Mouse (Mus musculus): ENCODE measurements around the gene Otulin.

Gene Otulin

GRCm38 (mm10) chr15:27580771-27581170, 49.7 kb downstream of the Otulin start:
- DNase-seq (ENCODE audit: inconsistent ontology term), result no peak

DNA sequence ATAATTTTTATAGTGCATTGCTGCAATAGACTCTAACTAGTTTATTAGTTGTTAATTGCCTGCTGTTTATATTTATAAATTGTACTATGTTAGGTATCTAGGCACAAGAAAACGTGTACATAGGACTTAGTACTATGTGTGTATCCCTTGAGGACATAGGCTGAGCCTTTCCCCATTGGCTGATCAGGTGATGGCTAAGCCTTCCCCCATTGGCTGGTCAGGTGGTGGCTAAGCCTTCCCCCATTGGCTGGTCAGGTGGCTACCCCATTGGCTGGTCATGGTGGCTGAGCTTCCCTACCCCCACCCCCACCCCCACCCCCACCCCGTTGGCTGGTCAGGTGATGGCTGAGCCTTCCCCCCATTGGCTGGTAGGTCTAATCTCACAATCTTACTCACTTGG, 50.6 kb downstream of the Otulin start:
- DNase-seq (ENCODE audit: inconsistent ontology term), result no peak

- DNase-seq (ENCODE audit: inconsistent ontology term), result no peak
These were observed 51.6 kb downstream of the Otulin start for GRCm38 (mm10) chr15:27578918-27579317.

DNA sequence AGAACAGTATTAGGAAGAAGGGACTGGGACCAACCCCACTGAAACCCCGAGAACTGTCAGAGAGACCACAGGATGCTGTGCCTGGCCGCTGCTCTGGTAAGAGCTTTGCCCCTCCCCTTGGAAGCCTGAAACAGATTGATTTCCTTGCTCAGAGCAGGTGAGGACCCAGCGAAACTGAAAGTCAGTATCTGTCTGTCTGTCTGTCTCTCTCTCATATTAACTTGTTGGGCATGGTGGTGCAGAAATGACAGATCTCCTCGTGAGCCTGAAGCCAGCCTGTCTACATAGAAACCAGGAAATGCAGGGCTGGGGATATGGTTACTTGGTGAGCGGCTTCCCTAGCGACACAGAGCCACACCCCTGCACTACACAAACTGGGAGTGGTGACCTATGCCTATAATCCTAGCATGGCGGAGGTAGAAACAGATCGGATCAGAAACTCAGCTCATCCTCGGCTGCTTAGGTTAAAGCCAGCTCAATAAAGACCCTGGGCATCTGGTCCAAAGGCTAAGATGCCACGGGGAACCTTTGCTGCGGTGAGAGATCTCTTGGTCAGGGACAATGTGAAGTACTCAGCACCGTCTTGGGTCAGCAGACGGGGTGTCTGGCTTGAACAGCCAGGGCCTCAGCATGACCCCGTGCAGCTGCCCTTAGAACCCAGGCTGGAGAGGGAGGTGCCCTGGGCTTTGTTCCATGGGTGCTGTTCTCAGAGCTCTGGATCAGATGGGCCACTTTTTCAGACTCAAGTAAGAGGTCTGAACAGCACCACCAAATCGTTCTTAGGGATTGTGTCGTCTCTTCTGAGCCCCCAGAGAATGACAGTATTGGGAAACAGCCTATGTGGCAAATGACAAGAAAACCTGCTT, 52.3 kb downstream of the Otulin start:
- no peak for DNase-seq (ENCODE audit: inconsistent ontology term)

- DNase-seq (ENCODE audit: inconsistent ontology term), result no peak
These were observed 53.6 kb downstream of the Otulin start for GRCm38 (mm10) chr15:27576886-27577285.

DNA sequence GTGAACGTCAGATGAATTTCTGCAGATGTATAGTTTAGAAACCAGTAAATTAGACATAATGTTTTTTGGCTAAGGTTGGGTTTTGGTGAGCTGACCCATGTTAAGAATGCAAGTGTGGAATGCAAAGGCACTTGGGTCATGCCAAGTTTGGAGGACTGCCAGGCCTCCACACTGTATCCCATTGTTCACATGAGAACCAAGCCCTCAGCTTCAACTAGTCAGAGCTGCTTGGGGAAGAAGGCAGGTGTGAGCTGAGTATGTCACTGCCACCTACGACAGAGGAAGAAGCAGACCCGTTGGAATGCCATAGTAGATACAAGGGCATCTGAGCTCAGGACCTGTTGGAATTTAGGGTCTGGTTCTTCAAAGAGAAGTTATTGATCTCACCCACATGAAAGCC, 54.6 kb downstream of the Otulin start:
- DNase-seq (ENCODE audit: inconsistent ontology term), result peak; percentile 87

DNA sequence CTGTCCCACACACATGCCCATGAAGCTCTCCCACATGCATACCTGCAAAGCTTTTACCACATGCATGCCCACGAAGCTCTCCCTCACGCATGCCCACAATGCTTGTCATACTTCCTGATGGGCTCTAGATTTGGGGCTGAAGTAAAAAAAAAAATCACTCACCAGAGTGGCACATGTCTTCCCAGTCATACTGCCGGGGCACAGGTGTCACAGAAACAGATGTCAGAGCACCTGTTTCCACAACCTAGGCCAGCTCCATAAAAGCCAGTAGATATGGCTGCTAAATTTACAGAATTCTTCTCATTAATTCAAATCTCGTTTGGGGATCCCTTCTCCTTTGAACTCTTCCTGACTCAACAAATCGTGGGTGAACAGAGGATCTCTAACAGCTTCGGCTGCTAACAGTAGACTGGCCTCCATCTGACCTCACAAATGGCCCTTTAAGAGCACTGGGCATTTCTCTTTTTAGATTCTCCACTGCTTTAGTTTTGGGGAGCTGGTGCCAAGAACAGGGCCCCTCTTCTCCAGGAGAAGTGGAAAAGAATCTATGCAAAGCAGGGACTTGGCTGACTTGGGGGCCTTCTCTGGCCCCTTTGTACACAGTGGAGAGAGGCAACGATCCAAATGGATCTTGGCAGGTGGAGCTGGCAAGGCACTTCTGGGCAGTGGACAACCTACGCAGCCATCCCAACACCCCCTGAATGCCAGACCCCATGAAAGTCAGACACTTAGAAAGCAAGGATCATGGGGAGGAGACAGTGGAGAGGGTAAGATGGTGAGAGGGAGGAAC, 55.3 kb downstream of the Otulin start:
- DNase-seq (ENCODE audit: inconsistent ontology term), result peak; percentile 52

DNA sequence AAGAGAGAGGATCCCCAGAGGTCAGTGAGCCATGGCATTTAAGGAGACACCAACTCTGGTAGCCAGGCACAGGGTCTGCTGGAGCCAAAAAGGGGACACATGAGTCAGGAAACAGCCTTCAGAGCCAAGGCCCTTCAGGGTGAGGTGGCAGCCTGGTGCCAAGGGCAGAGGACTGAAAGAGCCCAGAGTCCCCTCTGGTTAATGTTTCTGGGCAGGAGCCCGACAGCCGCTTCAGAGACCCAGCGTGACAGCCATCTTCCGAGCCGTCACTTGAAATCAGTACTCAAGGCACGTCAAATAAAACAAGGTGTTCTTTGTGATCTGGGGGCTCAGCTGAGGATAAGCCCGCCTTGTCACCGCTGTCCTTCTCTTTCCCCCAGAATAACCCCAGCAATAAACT, 59.3 kb downstream of the Otulin start:
- no peak for DNase-seq (ENCODE audit: inconsistent ontology term)

DNA sequence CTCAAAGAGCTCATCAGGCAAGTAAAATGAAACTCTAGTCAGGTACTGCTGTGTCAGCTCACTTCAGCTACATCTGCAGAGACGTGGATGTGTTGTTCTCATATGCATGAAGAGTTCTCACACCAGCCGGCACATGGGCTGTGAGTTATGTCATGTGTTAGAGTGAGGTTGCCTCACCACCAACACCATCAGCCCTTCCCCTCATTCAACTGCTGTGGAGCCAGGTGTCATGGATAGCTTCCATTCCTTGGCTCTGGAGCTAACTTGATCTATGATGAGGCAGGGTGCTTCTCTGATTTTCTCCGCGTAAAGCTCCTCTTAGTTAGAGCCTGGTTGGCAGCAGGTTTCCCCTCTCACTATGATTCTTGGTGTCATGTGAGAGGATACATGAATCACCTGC, 60.1 kb downstream of the Otulin start:
- no peak for DNase-seq (ENCODE audit: inconsistent ontology term)

GRCm38 (mm10) chr15:27569924-27570323, 60.6 kb downstream of the Otulin start:
- no peak for DNase-seq (ENCODE audit: inconsistent ontology term)

DNA sequence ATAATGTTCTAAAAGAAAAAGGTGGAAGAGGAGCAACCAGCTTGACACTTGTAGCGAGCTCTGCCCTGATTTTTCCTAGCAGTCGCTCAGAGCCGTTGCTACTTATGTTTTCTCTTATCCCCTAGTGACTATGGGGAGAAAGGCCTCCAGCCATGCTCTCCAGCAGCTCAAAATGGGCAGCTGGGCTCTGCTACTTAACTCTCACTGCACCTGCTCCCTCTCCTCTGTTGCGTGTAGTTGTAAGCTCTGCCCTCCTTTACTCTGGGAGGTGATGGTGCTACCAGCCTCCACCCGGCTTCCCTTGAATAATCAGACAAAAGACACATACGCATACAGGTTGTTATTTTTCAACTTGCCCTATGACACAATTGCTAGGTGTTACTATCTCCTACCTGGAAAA, 62.1 kb downstream of the Otulin start:
- DNase-seq (ENCODE audit: inconsistent ontology term), result no peak

DNA sequence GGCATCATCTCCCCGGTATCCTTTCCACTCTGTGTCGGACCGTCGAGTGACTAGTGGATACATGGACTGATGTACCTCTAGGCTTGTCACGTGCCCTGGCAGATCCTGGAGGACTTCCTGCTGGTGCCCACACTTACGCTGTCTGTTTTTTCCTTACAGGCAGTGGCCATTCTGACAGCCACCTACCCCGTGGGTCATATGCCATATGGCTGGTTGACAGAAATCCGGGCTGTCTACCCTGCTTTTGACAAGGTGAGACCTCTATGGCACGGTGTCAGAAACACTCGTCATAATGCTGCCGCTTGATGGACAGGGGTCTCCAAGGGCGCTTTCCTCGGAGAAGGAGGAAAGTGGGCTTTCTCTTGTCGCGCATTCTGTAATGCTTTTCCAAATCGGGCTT, 63.1 kb downstream of the Otulin start:
- DNase-seq (ENCODE audit: inconsistent ontology term), result no peak

DNA sequence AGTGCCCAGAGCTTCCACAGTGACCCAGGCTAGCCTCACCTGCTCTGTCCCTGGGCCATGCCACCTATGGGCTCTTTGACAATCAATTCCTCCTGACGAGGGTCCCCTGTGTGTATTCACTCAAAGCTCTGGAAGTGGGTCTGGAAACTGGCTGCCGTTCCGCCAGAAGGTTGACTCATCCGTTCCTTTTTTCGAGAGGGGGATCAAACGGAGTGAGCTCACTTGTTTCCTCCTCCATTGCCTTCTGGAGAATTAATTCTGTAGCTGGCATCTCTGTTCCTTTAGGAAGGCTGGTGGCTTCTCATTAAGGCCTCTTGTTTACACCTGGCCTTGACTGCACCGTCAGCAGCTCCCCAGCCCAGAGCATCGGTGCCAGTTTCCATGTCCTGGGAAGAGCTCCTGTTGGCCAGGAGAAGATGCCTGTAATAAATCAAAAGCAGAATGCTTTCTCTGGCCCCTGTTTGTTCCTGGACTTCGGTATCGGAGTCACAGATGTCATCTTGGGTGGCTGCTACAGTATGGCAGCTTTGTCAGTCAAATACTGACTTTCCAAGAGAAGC, 64.8 kb downstream of the Otulin start:
- DNase-seq (ENCODE audit: inconsistent ontology term), result no peak

- DNase-seq (ENCODE audit: inconsistent ontology term), result peak; percentile 42
These were observed 66.1 kb downstream of the Otulin start for GRCm38 (mm10) chr15:27564106-27565100.

DNA sequence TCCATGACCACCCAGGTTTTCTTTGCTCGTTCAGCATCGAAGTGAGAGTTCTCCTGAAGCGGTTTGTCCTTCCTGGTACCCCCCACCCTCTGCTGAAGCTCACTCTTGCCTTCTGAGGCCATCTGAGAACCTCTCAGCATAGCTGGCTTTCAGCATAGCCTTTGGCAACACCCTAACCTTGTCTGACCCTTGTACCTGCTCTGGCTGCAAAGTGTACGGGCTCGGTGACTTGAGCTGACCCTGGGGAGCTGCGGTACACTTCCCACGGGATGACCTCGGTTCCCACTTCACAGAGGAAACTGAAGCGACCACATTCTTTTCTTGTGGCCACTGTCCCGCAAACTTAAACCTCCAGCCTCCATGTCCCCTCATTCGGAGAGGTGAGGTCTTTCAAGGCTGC, 70.2 kb downstream of the Otulin start:
- DNase-seq (ENCODE audit: inconsistent ontology term), result no peak

DNA sequence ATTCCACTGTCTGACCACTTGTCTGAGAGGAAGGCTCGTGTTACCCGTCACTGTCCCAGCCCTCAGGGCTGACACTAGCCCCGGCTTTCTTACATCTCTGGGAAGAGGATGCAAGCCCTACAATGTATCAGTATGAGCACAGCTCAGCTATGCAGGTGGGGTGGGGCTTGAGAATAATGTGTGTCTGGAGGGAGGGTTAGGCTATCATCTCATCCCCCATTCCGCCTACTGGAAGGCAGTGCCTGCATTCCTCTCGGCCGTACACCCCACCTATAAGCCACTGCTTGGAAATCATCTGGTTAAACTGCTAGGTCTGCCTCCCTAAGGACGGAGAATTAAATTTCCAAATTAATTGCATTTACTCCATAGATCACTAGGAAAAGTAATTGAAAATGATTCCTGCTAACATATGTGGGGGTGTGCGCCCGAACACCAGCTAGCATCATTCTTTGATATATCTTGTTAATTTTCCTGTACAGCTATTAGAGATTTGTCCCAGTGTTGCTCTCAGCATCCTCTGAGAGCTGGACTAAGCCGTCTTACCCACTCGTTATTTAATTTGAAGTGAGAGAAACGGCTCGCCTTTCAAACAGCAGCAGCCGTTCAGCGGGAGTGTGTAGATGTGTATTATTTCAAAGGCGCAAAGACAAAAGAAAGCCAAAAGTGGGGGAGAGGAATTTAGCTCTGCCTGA, 71.9 kb downstream of the Otulin start:
- no peak for DNase-seq (ENCODE audit: inconsistent ontology term)

- DNase-seq (ENCODE audit: inconsistent ontology term), result no peak
These were observed 76.9 kb downstream of the Otulin start for GRCm38 (mm10) chr15:27553554-27553953.

- DNase-seq (ENCODE audit: inconsistent ontology term), result no peak
These were observed 78.3 kb downstream of the Otulin start for GRCm38 (mm10) chr15:27552129-27552700.

DNA sequence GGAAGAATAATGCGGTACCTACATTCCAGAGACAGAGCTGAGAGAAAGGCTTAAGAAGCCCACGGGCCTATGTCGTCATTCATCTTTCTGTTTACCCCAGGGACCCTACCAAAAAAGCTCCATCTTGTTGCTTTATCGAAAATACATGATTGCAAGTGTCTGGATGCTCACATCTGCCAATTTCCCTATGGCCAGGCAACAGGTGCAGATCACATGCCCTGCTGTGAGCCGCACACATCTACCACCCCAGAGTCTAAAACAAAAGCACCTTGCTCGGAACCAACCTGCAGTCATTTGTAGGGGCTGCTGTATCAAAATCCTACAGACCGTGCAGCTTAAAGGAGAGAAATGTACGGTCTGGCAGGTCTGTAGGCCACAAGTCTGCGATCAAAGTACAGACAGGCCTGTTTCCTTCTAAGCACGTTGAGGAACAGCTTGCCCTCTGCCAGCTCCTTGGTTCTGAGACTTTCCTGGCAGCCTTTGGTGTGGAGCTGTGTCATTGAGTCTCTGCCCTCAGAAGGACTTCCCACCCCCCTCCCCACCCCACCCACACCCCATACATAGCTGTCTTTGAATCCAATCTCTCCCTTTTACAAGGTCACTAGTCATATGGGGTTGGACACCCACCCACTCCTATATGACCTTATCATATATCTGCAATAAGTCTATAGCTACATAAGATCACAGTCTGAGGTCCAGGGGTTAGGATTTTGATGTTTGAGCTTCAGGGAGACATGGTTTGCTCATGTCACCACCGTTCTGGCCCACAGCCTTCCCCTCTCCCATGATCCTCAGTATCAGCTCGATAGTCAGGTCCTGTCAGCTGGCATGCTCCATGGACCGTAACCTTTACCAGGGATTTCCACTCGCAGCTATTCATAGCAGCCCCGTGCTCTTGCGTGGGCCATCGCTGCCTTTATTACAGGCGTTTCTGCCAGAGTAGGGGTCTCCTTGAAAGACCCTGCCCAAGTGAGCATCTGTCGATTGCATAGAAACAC, 79.1 kb downstream of the Otulin start:
- DNase-seq (ENCODE audit: inconsistent ontology term), result no peak
